Mouse (Mus musculus) right cerebral cortex, adult 18-20 months (tissue): ENCODE data around the gene Pgm2.

Experiments used
- DNase-seq: peaks from one replicate; pipeline ENCODE4 v3.0.0; 2022; ENCODE audit warnings: mixed read lengths

The Pgm2 gene

GRCm38 (mm10) chr5:64092748-64093292, at the start of gene Pgm2:
Pgm2 (plus strand) TSS chr5:64092950.
- peak; percentile 85 for DNase-seq

GRCm38 (mm10) chr5:64043694-64044453, 48.9 kb upstream of the Pgm2 start:
- no peak for DNase-seq

GRCm38 (mm10) chr5:64044790-64045189, 48.0 kb upstream of the Pgm2 start:
- peak; percentile 63 for DNase-seq

GRCm38 (mm10) chr5:64045502-64045901, 47.2 kb upstream of the Pgm2 start:
- peak; percentile 31 for DNase-seq

GRCm38 (mm10) chr5:64046995-64047394, 45.8 kb upstream of the Pgm2 start:
- DNase-seq: no peak

GRCm38 (mm10) chr5:64047921-64048320, 44.8 kb upstream of the Pgm2 start:
- no peak for DNase-seq

GRCm38 (mm10) chr5:64048605-64049004, 44.1 kb upstream of the Pgm2 start:
- DNase-seq: no peak

GRCm38 (mm10) chr5:64049256-64049655, 43.5 kb upstream of the Pgm2 start:
- DNase-seq: no peak

GRCm38 (mm10) chr5:64053010-64053409, 39.7 kb upstream of the Pgm2 start:
- DNase-seq: no peak

- no peak for DNase-seq
Measured at GRCm38 (mm10) chr5:64056210-64056609, 36.5 kb upstream of the Pgm2 start.

GRCm38 (mm10) chr5:64060881-64061280, 31.9 kb upstream of the Pgm2 start:
- no peak for DNase-seq

- DNase-seq: peak; percentile 41
Measured at GRCm38 (mm10) chr5:64061643-64062042, 31.1 kb upstream of the Pgm2 start.

GRCm38 (mm10) chr5:64062882-64063621, 29.7 kb upstream of the Pgm2 start:
- peak; percentile 34 for DNase-seq

- DNase-seq: no peak
Measured at GRCm38 (mm10) chr5:64063622-64064355, 29.0 kb upstream of the Pgm2 start.

- DNase-seq: no peak
Measured at GRCm38 (mm10) chr5:64064401-64064800, 28.3 kb upstream of the Pgm2 start.

GRCm38 (mm10) chr5:64065497-64066046, 27.2 kb upstream of the Pgm2 start:
- no peak for DNase-seq

GRCm38 (mm10) chr5:64066159-64066558, 26.6 kb upstream of the Pgm2 start:
- no peak for DNase-seq

GRCm38 (mm10) chr5:64067576-64067975, 25.2 kb upstream of the Pgm2 start:
- no peak for DNase-seq

GRCm38 (mm10) chr5:64070081-64070673, 22.6 kb upstream of the Pgm2 start:
- DNase-seq: no peak

GRCm38 (mm10) chr5:64070742-64071476, 21.8 kb upstream of the Pgm2 start:
- DNase-seq: peak; percentile 46

GRCm38 (mm10) chr5:64074455-64074854, 18.3 kb upstream of the Pgm2 start:
- DNase-seq: no peak

GRCm38 (mm10) chr5:64075506-64075905, 17.2 kb upstream of the Pgm2 start:
- no peak for DNase-seq
